Mouse (Mus musculus) liver, embryonic 11.5 days (tissue): ENCODE measurements at regions not wholly inside any gene's neighbourhood (a gene's known extent, or its start where the extent isn't known, plus 50 kb on each side); places are given as distances from the start of the nearest gene placed in this dataset.

Experiments used
- ATAC-seq: fragments of 200-750 bp; cut with Nextera tagmentation; replicated peaks from 2 replicates; pipeline ENCODE4 v1.8.0; 2017; ENCODE audit warnings: moderate number of reproducible peaks, mild to moderate bottlenecking, moderate TSS enrichment, moderate library complexity; ENCODE audit not compliant: low FRiP score
- DNase-seq: peaks from one replicate; pipeline ENCODE4 v3.0.0-alpha.2; 2017; ENCODE audit warnings: low spot score
- H3K27ac ChIP-seq: fragments of 300-500 bp; sonication (generic); 2 replicates; pipeline ENCODE4 v1.5.1; 2014; ENCODE audit warnings: mild to moderate bottlenecking, low read depth, low read length, control low read depth
- H3K27me3 ChIP-seq: fragments of 300-500 bp; sonication (generic); replicated peaks from 2 replicates; pipeline ENCODE4 v1.6.1; 2014; ENCODE audit warnings: low read length, mixed read lengths; ENCODE audit not compliant: control insufficient read depth, insufficient read depth
- H3K36me3 ChIP-seq: fragments of 300-500 bp; sonication (generic); 2 replicates; pipeline ENCODE4 v1.6.1; 2014; ENCODE audit warnings: mild to moderate bottlenecking, low read length, moderate library complexity, mixed read lengths; ENCODE audit not compliant: control insufficient read depth, insufficient read depth
- H3K4me1 ChIP-seq: fragments of 300-500 bp; sonication (generic); replicated peaks from 2 replicates; pipeline ENCODE4 v1.6.1; 2014; ENCODE audit warnings: low read length, mixed read lengths; ENCODE audit not compliant: control insufficient read depth, insufficient read depth
- H3K4me2 ChIP-seq: fragments of 300-500 bp; sonication (generic); 2 replicates; pipeline ENCODE4 v1.6.1; 2014; ENCODE audit warnings: mild to moderate bottlenecking, control low read depth, moderate library complexity
- H3K4me3 ChIP-seq: fragments of 300-500 bp; sonication (generic); 2 replicates; pipeline ENCODE4 v1.5.1; 2014; ENCODE audit warnings: low read depth, low read length, control low read depth
- H3K9ac ChIP-seq: fragments of 300-500 bp; sonication (generic); 2 replicates; pipeline ENCODE4 v1.6.1; 2014; ENCODE audit warnings: low read depth, low read length, control low read depth
- H3K9me3 ChIP-seq: fragments of 300-500 bp; sonication (generic); 2 replicates; pipeline ENCODE4 v1.6.1; 2016; ENCODE audit warnings: low read length, inconsistent platforms, mixed read lengths; ENCODE audit not compliant: control insufficient read depth
- WGBS: fragments of 180-500 bp; shearing (Covaris S2); extraction: QIAGEN DNeasy Blood & Tissue Kit; methylation state at CpG from one replicate; pipeline ENCODE4 v1.1.7; 2014; 5-methylcytosine and 5-hydroxymethylcytosine counted together

DNA sequence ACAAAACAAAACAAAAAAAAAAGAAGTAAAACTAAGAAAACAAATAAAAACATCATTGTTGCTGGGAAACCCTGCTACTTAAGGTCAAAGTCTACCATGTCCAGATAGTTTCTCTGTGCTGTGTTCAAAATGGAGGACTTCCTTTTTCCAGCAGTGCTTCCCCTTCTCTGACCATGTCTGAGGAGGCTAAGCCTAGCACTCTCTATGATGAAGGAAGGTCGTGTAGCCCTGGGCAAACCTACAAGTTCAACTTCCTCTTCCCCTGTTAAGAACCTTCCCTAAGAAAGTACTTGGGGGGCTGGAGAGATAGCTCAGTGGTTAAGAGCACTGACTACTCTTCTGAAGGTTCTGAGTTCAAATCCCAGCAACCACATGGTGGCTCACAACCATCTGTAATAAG is 57.3 kb upstream of the Glrp1 start:
- H3K27ac ChIP-seq: no peak overlapping the region
- DNase-seq (no peak), ATAC-seq (no peak)
- no peaks in the 10 kb centered on the region for H3K36me3 ChIP-seq
- WGBS: 34% methylated on average over 1 of the region's 1 CpGs
- H3K4me3 ChIP-seq: no peak overlapping the region
- H3K4me2 ChIP-seq: no peak overlapping the region
- H3K27me3 ChIP-seq: no peaks in the 10 kb centered on the region
- peaks cover under 1% of the 10 kb centered on the region; the same call in 1 of the 2 replicates for H3K9me3 ChIP-seq
- H3K4me1 ChIP-seq: no peaks in the 10 kb centered on the region
- no peak overlapping the region for H3K9ac ChIP-seq

GRCm38 (mm10) chr1:88566426-88566825 is 56.6 kb upstream of the Glrp1 start:
- DNase-seq: no peak
- no peak overlapping the region for H3K27ac ChIP-seq

DNA sequence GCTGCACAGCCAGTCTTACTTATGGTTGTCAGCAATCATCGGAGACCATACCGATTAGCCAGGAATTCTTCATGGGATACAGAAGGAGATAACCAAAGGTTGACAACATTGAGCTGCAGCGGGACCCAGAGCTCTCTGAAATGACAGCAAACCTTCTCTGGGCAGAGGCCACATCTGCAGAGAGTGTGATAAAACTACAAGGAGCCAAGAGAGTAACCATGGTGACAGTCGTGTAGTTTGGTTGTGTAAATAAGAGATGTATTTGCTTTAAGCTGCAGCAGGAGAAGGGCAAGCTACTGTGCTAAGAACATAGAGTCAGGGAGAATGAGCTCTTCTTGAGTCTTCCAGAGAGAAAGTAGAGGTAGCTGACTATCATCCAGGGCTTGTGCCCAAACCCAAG is 55.0 kb upstream of the Glrp1 start:
- Histone ChIP-seq H3K4me3 (no peak overlapping the region), H3K27me3 (no peaks in the 10 kb centered on the region; the same call in 1 of the 2 replicates), H3K27ac (no peak overlapping the region), H3K9ac (no peak overlapping the region), H3K36me3 (no peaks in the 10 kb centered on the region), H3K9me3 (no peaks in the 10 kb centered on the region), H3K4me2 (no peak overlapping the region), H3K4me1 (0 out of 2 replicates have a peak, but pooled peaks cover 4% of the 10 kb centered on the region)
- DNase-seq (no peak), ATAC-seq (no peak)
- WGBS: 71% methylated on average over 4 of the region's 4 CpGs

More at GRCm38 (mm10) chr1:88566426-88566825, 56.6 kb upstream of the Glrp1 start:
- Histone ChIP-seq H3K9ac (no peak overlapping the region), H3K4me2 (no peak overlapping the region), H3K27me3 (no peaks in the 10 kb centered on the region), H3K4me1 (no peaks in the 10 kb centered on the region), H3K36me3 (no peaks in the 10 kb centered on the region), H3K9me3 (no peaks in the 10 kb centered on the region), H3K4me3 (no peak overlapping the region)
- no peak for ATAC-seq

- H3K4me1 ChIP-seq: 0 out of 2 replicates have a peak, but pooled peaks cover 4% of the 10 kb centered on the region
- WGBS: 23% methylated on average over 3 of the region's 3 CpGs
- no peaks in the 10 kb centered on the region; the same call in 1 of the 2 replicates for H3K27me3 ChIP-seq
- peak; percentile 67 for ATAC-seq
- no peak overlapping the region for H3K9ac ChIP-seq
- no peak overlapping the region for H3K27ac ChIP-seq
- H3K4me2 ChIP-seq: no peak overlapping the region
- H3K4me3 ChIP-seq: no peak overlapping the region
- peak; percentile 74 for DNase-seq
- no peaks in the 10 kb centered on the region for H3K36me3 ChIP-seq
- peaks cover 2% of the 10 kb centered on the region; the same call in 1 of the 2 replicates for H3K9me3 ChIP-seq
Observed at GRCm38 (mm10) chr1:88562361-88562760, 52.5 kb upstream of the Glrp1 start.

GRCm38 (mm10) chr1:88560771-88561170 is 50.9 kb upstream of the Glrp1 start:
- no peak overlapping the region for H3K9ac ChIP-seq
- no peaks in the 10 kb centered on the region; the same call in 1 of the 2 replicates for H3K27me3 ChIP-seq
- 52% methylated on average over 8 of the region's 8 CpGs for WGBS
- no peak overlapping the region for H3K4me3 ChIP-seq
- H3K4me1 ChIP-seq: 0 out of 2 replicates have a peak, but pooled peaks cover 4% of the 10 kb centered on the region
- no peaks in the 10 kb centered on the region for H3K36me3 ChIP-seq
- H3K4me2 ChIP-seq: no peak overlapping the region
- H3K27ac ChIP-seq: no peak overlapping the region
- DNase-seq (no peak), ATAC-seq (no peak)
- peaks cover 2% of the 10 kb centered on the region; the same call in 1 of the 2 replicates for H3K9me3 ChIP-seq
